Mouse (Mus musculus) liver, adult 2 months (tissue): ENCODE measurements around the gene Kdm4d. TPM values are rescaled to one million over a fixed set of nuclear protein-coding genes. Genes with fewer than 3 reads are reported as not detected.

Experiments used
- DNase-seq: peaks from one replicate; pipeline ENCODE4 v3.0.0-alpha.2; 2011; ENCODE audit warnings: low read depth, low spot score; ENCODE audit errors: extremely low read depth
- H3K27ac ChIP-seq: fragments of 200-500 bp; replicated peaks from 2 replicates; pipeline ENCODE4 v1.5.1; 2012; ENCODE audit warnings: low read depth, mild to moderate bottlenecking, control low read depth, inconsistent platforms, low read length; ENCODE audit not compliant: insufficient read depth
- H3K27me3 ChIP-seq: fragments of 200-500 bp; 2 replicates; pipeline ENCODE4 v1.6.1; 2012; ENCODE audit warnings: mild to moderate bottlenecking, moderate library complexity, low read length, inconsistent platforms; ENCODE audit not compliant: control insufficient read depth, insufficient read depth
- H3K36me3 ChIP-seq: fragments of 200-500 bp; 2 replicates; pipeline ENCODE4 v1.6.1; 2012; ENCODE audit warnings: low read length, inconsistent platforms; ENCODE audit not compliant: control insufficient read depth, insufficient read depth
- H3K4me1 ChIP-seq: fragments of 200-500 bp; 2 replicates; pipeline ENCODE4 v1.6.1; 2011; ENCODE audit warnings: low read length; ENCODE audit not compliant: control insufficient read depth, insufficient read depth
- H3K4me3 ChIP-seq: fragments of 200-500 bp; 2 replicates; pipeline ENCODE4 v1.5.1; 2011; ENCODE audit warnings: low read depth, mild to moderate bottlenecking, control low read depth, low read length, moderate library complexity; ENCODE audit not compliant: insufficient read depth
- H3K79me2 ChIP-seq: fragments of 200-500 bp; 2 replicates; pipeline ENCODE4 v1.6.1; 2012; ENCODE audit warnings: inconsistent platforms, mild to moderate bottlenecking, low read length, moderate library complexity; ENCODE audit not compliant: control insufficient read depth, insufficient read depth
- H3K9ac ChIP-seq: fragments of 200-500 bp; 2 replicates; pipeline ENCODE4 v1.6.1; 2012; ENCODE audit warnings: low read depth, mild to moderate bottlenecking, control low read depth, inconsistent platforms, low read length
- CTCF ChIP-seq: fragments of 200-500 bp; IDR thresholded peaks from 2 replicates; pipeline ENCODE4 v1.5.1; 2011; ENCODE audit warnings: low read depth, low read length, control low read depth
- POLR2A ChIP-seq: fragments of 200-500 bp; IDR thresholded peaks from 2 replicates; pipeline ENCODE4 v1.6.1; 2011; ENCODE audit warnings: low read length, control low read depth; ENCODE audit not compliant: insufficient read depth; ENCODE audit errors: extremely low read depth
- WGBS: fragments of 180-500 bp; shearing (Covaris S2); methylation state at CpG from one replicate; pipeline ENCODE4 v1.1.7; 2018; 5-methylcytosine and 5-hydroxymethylcytosine counted together
- polyA plus RNA-seq: library from polyadenylated mRNA; depleted of rRNA; stranded (reverse); fragments of >200 nt; gene quantifications from 2 replicates; pipeline ENCODE4 v1.2.3, GENCODE M21; 2012
- total RNA-seq: library from RNA; depleted of rRNA; stranded (reverse); fragments of >200 nt; gene quantifications from 2 replicates; pipeline ENCODE4 v1.2.3, GENCODE M21; 2014

Kdm4d gene
- total and polyA plus RNA-seq, 2 experiments = not detected

DNA sequence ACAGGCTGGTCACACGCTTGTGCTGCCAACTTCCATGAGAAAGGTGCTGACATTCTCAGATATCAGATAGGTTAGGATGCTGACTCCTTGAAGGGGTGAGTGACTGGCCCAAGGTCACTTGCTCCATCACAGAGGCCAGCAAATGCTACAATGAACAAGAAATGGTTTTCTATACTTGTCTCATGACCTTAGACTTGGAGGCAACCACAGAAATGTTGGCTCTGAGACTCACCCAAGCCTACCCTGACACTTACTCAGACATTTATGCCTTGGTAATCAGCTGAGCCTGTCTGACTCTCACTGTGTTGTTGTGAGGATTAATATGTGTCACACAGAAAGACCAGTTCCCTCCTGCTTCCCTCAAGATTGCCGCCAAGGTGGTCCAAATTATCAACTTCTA is 33.4 kb upstream of the Kdm4d start:
- Histone ChIP-seq H3K27me3 (no peaks in the 10 kb centered on the region), H3K79me2 (no peaks in the 10 kb centered on the region), H3K4me1 (no peaks in the 10 kb centered on the region), H3K36me3 (no peaks in the 10 kb centered on the region), H3K27ac (no peak overlapping the region), H3K9ac (no peak overlapping the region), H3K4me3 (no peak overlapping the region)
- TF ChIP-seq POLR2A = no peak
- no peak for TF ChIP-seq CTCF
- WGBS = 89% methylated on average over 2 of the region's 2 CpGs
- no peak for DNase-seq

GRCm38 (mm10) chr9:14532283-14532682 is 32.0 kb upstream of the Kdm4d start:
- Histone ChIP-seq H3K27ac (no peak overlapping the region), H3K4me3 (no peak overlapping the region), H3K27me3 (no peaks in the 10 kb centered on the region), H3K36me3 (no peaks in the 10 kb centered on the region), H3K79me2 (no peaks in the 10 kb centered on the region), H3K9ac (no peak overlapping the region), H3K4me1 (no peaks in the 10 kb centered on the region)
- TF ChIP-seq CTCF = no peak
- TF ChIP-seq POLR2A = no peak
- no peak for DNase-seq
- 73% methylated on average over 3 of the region's 3 CpGs for WGBS

DNA sequence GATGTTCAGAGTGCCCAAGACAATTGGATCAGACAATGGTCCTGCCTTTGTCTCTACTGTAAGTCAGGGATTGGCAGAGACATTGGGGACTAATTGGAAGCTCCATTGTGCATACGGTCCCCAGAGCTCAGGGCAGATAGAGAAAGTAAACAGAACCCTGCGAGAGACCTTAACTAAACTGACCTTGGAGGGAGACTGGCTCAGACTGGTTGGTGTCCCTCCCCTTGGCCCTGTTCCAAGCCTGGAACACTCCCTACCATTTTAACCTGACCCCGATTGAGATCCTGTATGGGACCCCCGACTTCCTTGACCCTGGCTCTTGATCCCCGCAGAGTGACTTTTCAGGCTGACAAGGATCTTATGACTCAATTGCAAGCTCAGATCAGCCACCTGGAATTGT is 29.7 kb upstream of the Kdm4d start:
- no peak overlapping the region for H3K27ac ChIP-seq
- DNase-seq = no peak

DNA sequence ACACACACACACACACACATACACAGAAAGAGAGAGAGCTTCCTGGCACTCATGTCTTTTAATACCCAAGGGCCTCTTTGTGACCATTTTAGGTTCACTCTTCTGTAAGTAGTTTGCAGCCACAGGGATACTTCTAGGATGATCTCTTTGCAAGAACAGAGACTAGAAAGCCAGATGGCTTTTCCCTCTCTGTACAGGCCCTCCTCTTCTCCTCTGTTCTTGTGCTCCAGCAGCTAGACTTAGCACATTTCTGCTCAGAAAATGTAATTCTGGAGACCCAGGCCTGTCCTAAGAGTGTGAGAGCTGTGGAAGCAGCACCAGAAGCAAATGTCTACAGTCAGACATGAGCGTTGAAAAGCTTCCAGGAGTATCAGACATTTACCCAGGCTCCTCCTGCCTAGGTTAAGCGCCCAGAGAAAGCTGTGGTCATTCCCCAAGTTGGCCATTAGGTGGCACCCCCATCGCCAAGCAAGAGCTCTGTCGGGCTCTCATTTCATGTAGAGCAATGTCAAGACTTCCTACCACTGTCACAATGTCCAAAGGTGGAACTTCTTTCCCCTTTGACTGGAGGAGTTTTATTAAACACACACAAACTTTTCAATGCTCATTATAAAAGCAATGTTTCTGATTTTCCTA is 23.2 kb upstream of the Kdm4d start:
- Histone ChIP-seq H3K4me1 (no peaks in the 10 kb centered on the region), H3K36me3 (no peaks in the 10 kb centered on the region), H3K27ac (no peak overlapping the region), H3K4me3 (no peak overlapping the region), H3K79me2 (no peaks in the 10 kb centered on the region), H3K9ac (no peak overlapping the region), H3K27me3 (no peaks in the 10 kb centered on the region)
- DNase-seq = peak; percentile 61
- TF ChIP-seq CTCF (peak; percentile 90), POLR2A (no peak)
- 1% methylated on average over 4 of the region's 4 CpGs for WGBS

More for the DNA sequence above, 29.7 kb upstream of the Kdm4d start:
- Histone ChIP-seq H3K27me3 (no peaks in the 10 kb centered on the region), H3K79me2 (no peaks in the 10 kb centered on the region), H3K36me3 (no peaks in the 10 kb centered on the region), H3K9ac (no peak overlapping the region), H3K4me1 (no peaks in the 10 kb centered on the region), H3K4me3 (no peak overlapping the region)
- TF ChIP-seq CTCF = no peak
- no peak for TF ChIP-seq POLR2A
- 33% methylated on average over 5 of the region's 5 CpGs for whole genome bisulfite sequencing

- no peaks in the 10 kb centered on the region for H3K36me3 ChIP-seq
- DNase-seq = no peak
- no peak overlapping the region for H3K9ac ChIP-seq
- H3K4me3 ChIP-seq = no peak overlapping the region
- no peak overlapping the region for H3K27ac ChIP-seq
- H3K79me2 ChIP-seq = no peaks in the 10 kb centered on the region
- H3K27me3 ChIP-seq = no peaks in the 10 kb centered on the region
- no peaks in the 10 kb centered on the region for H3K4me1 ChIP-seq
- WGBS = 38% methylated on average over 2 of the region's 2 CpGs
- TF ChIP-seq CTCF (no peak), POLR2A (no peak)
Observed at GRCm38 (mm10) chr9:14521695-14522094, 21.4 kb upstream of the Kdm4d start.

DNA sequence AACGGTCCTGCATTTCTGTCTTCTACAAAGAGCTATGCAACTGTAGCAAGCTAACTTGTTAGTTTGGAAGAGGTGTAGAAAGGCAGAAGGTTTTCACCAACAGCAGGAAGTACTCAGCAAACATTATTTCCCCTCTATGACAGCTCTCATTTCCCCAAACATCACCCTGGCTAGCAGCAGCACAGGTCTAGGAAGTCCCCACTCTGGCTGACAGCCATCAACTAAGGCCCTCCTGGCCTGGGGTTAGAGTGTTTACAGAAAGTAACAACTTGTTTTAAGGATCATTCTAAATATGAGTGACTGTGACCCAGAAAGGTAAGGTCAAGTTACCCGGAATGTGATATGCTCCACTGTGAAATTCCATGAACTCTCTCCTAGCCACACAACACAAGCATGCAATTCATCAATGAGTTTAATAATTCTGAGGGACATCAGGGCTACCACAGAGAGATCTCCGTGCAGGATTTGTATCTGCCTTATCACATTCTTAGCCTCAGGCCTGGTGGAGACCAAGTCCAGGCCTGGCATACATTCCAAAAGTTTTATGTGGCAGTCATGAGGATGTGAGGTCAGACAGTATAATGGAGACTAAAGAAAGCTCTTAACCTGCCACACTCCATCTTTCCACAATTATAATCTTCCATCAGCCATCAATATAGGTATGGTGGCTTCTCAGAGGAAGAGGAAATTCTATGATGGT is 20.8 kb upstream of the Kdm4d start:
- H3K4me3 ChIP-seq = no peak overlapping the region
- H3K4me1 ChIP-seq = no peaks in the 10 kb centered on the region
- 61% methylated on average over 3 of the region's 3 CpGs for WGBS
- no peak for TF ChIP-seq POLR2A
- TF ChIP-seq CTCF = no peak
- H3K9ac ChIP-seq = no peak overlapping the region
- no peak for DNase-seq
- no peaks in the 10 kb centered on the region for H3K79me2 ChIP-seq
- H3K27ac ChIP-seq = no peak overlapping the region
- H3K36me3 ChIP-seq = no peaks in the 10 kb centered on the region
- no peaks in the 10 kb centered on the region for H3K27me3 ChIP-seq
